Mouse (Mus musculus) bone marrow, adult 2 months (tissue): ENCODE data around the gene Rnf10.
A peak's percentile ranks its signal among the peaks of the same experiment; 100 is the strongest.

Experiments used
- CTCF ChIP-seq: fragments of 200-500 bp; IDR thresholded peaks from 2 replicates; pipeline ENCODE4 v1.5.1; 2011; ENCODE audit warnings: low read length, control low read depth; ENCODE audit not compliant: control insufficient read depth, insufficient read depth
- POLR2A ChIP-seq: fragments of 200-500 bp; IDR thresholded peaks from 2 replicates; pipeline ENCODE4 v1.6.1; 2011; ENCODE audit warnings: low read depth, mild to moderate bottlenecking, control low read depth, low read length, borderline replicate concordance; ENCODE audit not compliant: control insufficient read depth

- no peak for TF ChIP-seq POLR2A
- 0 out of 2 replicates have a peak, but pooled peaks have one; percentile 28 for TF ChIP-seq CTCF
Observed at GRCm38 (mm10) chr5:115294173-115294572, 21.5 kb upstream of the Rnf10 start.
